Mouse (Mus musculus): ENCODE measurements at regions not wholly inside any gene's neighbourhood (a gene's known extent, or its start where the extent isn't known, plus 50 kb on each side); places are given as distances from the start of the nearest gene placed in this dataset.

DNA sequence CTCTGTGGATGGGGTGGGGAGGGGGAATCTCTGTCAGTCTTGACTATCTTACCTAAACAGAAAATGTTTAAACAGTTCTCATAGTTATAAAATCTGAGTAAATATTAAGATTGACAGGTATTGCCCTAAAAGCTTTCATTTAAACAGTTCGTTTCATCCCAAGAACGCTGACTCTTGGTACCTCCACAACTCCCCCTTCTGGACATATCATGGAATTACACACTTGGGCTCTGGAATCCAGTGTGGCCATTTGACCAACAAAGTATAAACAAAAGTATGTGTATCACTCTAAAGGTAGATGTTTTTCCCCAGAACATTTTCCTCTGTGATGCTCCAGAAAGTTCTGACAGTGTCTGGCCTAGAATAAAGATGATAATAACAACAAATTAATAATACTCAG is 63.5 kb upstream of the Sox9 start:
- Histone ChIP-seq H3K4me2 (replicated peaks) (no peak overlapping the region), H3K9me3 (peaks cover 5% of the 10 kb centered on the region; the same call in 1 of the 2 replicates), H3K9ac (no peak overlapping the region), H3K36me3 (no peaks in the 10 kb centered on the region), H3K4me3 (no peak overlapping the region), H3K27me3 (no peaks in the 10 kb centered on the region), H3K4me1 (peaks cover 20% of the 10 kb centered on the region), H3K27ac (no peak overlapping the region)
- WGBS: 77% methylated on average over 2 of the region's 2 CpGs
- ATAC-seq (ENCODE audit: low FRiP score, low read depth): no peak

DNA sequence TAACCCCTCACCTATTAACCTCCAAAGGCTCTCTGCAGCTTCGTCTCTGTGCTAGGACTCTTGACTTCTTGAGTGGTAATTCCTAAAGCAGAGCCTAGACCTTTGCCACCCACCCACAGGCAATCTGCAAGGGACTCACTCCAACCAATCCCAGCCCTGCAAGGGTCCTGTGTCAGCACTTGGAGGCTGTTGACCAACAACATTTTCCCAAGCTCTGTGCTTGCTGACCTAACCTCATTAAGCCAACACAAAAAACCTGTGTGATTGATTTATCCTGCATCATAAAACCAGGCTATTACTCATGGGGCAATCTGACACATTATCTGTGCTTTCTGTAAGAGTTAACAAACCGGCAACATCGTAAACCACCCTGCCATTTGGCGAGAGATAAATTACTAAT is 61.4 kb upstream of the Sox9 start:
- no peak for ATAC-seq (ENCODE audit: low FRiP score, low read depth)
- Histone ChIP-seq H3K36me3 (no peaks in the 10 kb centered on the region), H3K27ac (no peak overlapping the region), H3K27me3 (no peaks in the 10 kb centered on the region), H3K9me3 (peaks cover 5% of the 10 kb centered on the region; the same call in 1 of the 2 replicates), H3K4me2 (replicated peaks) (no peak overlapping the region), H3K4me1 (peaks cover 20% of the 10 kb centered on the region), H3K4me3 (no peak overlapping the region), H3K9ac (no peak overlapping the region)
- 60% methylated on average over 4 of the region's 4 CpGs for WGBS

DNA sequence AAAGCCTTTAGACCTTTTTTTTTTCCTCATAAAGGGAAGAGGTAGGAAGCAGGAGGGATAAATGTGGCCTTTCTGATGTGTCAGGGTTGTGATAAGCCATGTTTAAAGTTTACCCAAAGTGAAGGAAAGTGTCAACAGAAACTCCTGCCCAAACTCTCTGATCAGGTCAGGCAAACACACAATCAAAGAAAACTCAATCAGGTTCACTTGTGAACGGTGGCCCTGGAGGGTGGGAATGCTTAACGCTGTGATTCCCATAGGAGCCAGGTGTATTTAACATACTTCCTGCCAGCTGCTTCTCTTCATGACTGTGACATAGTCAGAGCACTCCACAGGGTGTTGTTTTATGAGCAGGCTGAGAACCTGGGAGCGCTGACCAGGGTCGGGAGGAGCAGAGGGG is 59.1 kb upstream of the Sox9 start:
- no peaks in the 10 kb centered on the region for H3K36me3 ChIP-seq
- WGBS: 14% methylated on average over 4 of the region's 4 CpGs

DNA sequence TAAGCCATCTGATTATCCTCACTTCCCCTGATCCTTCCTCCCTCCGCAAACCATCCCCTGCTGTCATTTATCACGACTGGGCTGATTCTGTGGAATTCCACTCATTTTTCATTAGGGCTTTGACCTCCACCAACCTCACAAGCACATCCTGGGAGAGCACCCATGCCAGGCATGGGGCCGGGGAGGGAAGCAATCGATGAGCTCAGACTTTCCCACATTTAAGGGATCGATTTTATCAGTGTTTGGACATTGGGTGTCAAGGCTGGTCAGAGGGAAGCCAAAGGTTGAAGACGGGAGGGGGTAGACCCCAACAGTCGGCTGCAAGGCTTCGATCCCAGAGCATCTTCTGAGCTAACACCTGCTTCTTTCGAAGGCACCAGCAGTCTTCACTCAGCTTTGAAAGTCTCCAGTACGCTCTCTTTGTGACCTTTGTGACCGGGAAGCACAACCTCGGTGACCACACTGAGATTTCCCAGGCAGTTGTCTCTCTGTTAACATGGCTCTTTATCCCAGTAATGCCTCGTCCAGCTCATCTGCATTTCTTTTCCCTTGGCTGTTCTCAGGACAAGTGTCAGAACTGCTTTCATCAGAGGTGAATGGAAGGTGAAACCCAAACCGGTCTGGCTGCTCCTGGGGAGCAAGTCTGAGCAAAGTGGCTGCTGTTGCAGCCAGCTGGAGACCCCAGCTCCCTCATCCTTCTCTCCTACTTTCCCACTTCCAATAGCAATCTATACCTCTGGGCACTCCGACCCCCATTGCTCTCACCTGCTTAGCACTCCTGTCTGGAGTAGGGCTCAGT is 53.7 kb upstream of the Sox9 start:
- ATAC-seq (ENCODE audit: low FRiP score, low read depth): no peak
- Histone ChIP-seq H3K27ac (no peak overlapping the region), H3K9ac (no peak overlapping the region), H3K4me3 (no peak overlapping the region), H3K9me3 (no peaks in the 10 kb centered on the region), H3K4me2 (replicated peaks) (no peak overlapping the region), H3K4me1 (peaks cover 9% of the 10 kb centered on the region), H3K27me3 (peaks cover 3% of the 10 kb centered on the region; the same call in 1 of the 2 replicates), H3K36me3 (no peaks in the 10 kb centered on the region)
- WGBS: 27% methylated on average over 15 of the region's 15 CpGs

More for the DNA sequence above, 59.1 kb upstream of the Sox9 start:
- Histone ChIP-seq H3K4me1 (peaks cover 7% of the 10 kb centered on the region; the same call in 1 of the 2 replicates), H3K9ac (no peak overlapping the region), H3K4me3 (no peak overlapping the region), H3K4me2 (replicated peaks) (no peak overlapping the region), H3K27me3 (no peaks in the 10 kb centered on the region), H3K27ac (no peak overlapping the region), H3K9me3 (peaks cover 5% of the 10 kb centered on the region; the same call in 1 of the 2 replicates)
- ATAC-seq (ENCODE audit: low FRiP score, low read depth): no peak
